Mouse (Mus musculus) monocyte, adult 5-6 weeks (primary cell): ENCODE data around the gene Tmem63b. TPM values are rescaled to one million over a fixed set of nuclear protein-coding genes. Genes with fewer than 3 reads are reported as not detected.
"Not testable (repeated sequence)": the region's sequence is repeated elsewhere in the genome, so short reads cannot be mapped to it uniquely, and the experiment has no call there.

Source experiments
- ATAC-seq: fragments of 153-309, 156-312 bp; replicated peaks from 2 replicates; pipeline ENCODE4 v1.8.0; 2017; ENCODE audit warnings: mild to moderate bottlenecking; ENCODE audit not compliant: low TSS enrichment, insufficient number of reproducible peaks, severe bottlenecking, poor library complexity, low FRiP score
- total RNA-seq: library from RNA; stranded (forward); fragments of 200-1000, 200-491, 200-594 nt; gene quantifications from 3 replicates; pipeline ENCODE4 v1.2.3, GENCODE M21; 2017

The Tmem63b gene
- total RNA-seq, 1 experiment from 2014 or later, result 17.1 TPM

- no peak for ATAC-seq
Observed at GRCm38 (mm10) chr17:45631940-45632339, 54.8 kb downstream of the Tmem63b start.

DNA sequence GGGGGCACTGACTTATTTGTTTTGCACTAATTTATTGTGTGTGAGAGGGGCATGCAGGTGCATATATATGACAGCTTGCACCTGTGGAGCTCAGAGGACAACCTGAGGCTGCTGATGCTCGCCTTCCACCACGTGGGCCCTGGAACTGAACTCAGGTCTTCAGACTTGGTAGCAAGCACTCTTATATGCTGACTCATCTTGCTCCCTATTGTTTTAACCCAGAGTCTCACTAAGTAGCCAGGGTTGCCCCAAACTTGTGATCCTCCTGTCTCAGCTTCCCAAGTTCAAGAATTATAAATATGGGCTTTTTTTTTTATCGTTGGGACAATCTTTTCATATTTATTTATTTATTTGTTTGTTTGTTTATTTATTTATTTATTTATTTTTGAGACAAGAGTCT, 55.7 kb downstream of the Tmem63b start:
- ATAC-seq, result no peak

DNA sequence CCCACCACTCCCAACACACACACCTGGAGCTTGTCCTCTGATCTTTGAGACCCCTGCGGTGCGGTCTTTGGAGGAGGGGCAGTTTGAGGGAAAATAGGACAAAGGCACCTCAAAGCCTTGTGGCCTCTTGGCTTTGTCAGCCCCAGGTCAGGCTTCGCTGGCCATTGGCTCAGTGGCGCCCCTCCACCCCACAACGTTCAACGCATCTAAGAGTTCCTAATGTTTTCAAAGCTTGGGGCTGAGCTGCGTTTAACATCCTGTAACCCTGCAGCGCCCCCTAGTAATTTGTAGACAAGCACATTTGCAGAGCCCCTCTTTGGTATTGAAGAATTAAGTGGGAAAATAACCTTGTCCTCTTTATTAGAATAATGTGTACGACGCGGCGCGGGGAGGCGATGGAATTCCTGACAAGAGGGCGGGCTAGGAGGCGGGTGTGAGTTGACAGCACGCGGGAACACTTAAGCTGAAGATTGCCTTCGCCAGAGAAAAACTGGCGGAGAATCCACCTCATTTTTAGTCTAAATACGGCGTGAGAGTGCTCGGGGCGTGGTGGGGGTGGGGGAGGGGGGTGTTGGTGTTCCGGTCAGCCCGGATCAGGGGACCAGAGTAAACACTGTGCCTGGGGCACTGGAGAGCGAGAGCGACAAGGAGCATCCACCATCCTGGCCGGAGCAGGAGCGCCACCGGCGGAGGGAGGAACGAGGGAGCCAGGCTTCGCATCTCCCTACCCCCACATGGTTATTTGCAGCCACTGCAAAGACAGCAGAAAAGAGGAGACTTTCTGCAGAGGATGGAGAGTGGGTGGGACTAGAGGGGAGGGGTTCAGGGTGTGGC, 56.6 kb downstream of the Tmem63b start:
- ATAC-seq, result no peak

- no peak for ATAC-seq
Observed at GRCm38 (mm10) chr17:45628885-45629855, 57.5 kb downstream of the Tmem63b start.

DNA sequence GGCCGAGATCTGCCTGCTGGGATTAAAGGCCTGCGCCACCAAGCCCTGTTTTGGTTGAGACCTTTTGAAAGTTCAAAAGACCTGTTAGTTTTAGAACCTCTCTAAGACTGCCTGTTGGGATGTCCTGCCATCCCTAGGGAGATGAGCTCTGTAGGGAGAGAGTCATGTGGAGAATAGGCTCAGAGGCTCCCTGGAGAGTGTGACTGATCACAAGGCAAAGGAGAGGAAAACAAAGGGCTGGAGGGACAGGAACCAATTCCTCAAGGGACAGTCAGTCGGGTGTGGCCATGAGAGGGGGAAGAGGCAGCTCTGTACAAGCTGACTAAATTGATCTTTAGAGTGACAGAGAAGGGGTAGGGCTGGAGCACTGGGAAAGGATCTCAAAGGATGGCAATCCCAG, 58.5 kb downstream of the Tmem63b start:
- ATAC-seq, result no peak

- ATAC-seq, result peak; percentile 87
Observed at GRCm38 (mm10) chr17:45626577-45627134, 60.0 kb downstream of the Tmem63b start.

DNA sequence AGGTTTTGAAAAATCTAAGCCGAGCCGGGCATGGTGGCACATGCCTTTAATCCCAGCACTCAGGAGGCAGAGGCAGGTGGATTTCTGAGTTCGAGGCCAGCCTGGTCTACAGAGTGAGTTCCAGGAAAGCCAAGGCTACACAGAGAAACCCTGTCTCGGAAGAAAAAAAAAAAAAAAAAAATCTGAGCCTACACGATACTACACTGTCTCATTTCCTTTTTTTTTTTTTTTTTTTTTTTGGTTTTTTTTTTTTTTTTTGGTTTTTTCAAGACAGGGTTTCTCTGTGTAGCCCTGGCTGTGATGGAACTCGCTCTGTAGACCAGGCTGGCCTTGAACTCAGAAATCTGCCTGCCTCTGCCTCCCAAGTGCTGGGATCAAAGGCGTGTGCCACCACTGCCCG, 63.3 kb downstream of the Tmem63b start:
- not testable (repeated sequence) for ATAC-seq

GRCm38 (mm10) chr17:45619386-45620256, 67.1 kb downstream of the Tmem63b start:
- ATAC-seq, result no peak

- ATAC-seq, result no peak
Observed at GRCm38 (mm10) chr17:45618941-45619385, 67.7 kb downstream of the Tmem63b start.

DNA sequence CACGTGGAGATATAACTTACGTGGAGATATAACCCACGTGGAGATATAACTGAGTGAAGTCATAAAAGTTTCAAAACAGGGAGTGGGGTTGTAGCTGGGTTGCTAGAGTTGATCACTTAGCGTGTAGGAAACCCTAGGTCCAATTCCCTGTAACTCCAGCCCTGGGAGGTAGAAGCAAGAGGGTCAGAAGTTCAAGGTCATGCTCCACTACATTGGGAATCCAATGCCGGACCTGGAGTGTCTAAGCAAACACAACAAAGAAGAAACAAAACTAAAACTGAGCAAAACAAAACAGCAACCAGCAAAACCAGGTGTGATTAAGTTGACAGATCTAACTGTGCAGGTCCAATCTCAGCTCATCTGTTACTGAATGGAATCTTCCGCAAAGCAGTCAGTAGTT, 69.0 kb downstream of the Tmem63b start:
- ATAC-seq, result no peak

DNA sequence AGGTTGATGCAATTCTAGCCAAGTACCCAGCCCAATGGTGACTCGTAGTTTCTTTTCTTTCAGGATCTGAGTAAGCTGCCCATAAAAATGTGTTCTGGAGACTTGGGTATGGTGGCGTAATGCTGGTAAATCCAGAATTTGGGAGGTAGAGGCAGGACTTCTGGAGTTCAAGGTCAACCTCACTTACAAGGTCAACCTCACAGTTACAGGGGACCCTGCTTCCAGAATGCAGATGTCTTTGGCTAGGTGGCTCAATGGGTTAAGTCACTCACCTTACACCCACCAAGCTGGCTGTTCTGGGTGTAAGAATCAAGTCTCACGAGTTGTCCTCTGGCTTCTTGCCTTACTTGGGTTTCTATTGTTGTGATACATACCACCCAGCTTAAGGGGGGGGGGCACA, 70.0 kb downstream of the Tmem63b start:
- no peak for ATAC-seq

GRCm38 (mm10) chr17:45616046-45616650, 70.6 kb downstream of the Tmem63b start:
- ATAC-seq, result no peak

GRCm38 (mm10) chr17:45612921-45613320, 73.8 kb downstream of the Tmem63b start:
- ATAC-seq, result peak; percentile 95

- ATAC-seq, result no peak
Observed at GRCm38 (mm10) chr17:45612008-45612407, 74.7 kb downstream of the Tmem63b start.
